Mouse (Mus musculus): ENCODE data around the gene Tjp2. TPM values are rescaled to one million over a fixed set of nuclear protein-coding genes. Genes with fewer than 3 reads are reported as not detected.

Tjp2 gene
- polyA plus RNA-seq, 1 experiment = 0.02 TPM

DNA sequence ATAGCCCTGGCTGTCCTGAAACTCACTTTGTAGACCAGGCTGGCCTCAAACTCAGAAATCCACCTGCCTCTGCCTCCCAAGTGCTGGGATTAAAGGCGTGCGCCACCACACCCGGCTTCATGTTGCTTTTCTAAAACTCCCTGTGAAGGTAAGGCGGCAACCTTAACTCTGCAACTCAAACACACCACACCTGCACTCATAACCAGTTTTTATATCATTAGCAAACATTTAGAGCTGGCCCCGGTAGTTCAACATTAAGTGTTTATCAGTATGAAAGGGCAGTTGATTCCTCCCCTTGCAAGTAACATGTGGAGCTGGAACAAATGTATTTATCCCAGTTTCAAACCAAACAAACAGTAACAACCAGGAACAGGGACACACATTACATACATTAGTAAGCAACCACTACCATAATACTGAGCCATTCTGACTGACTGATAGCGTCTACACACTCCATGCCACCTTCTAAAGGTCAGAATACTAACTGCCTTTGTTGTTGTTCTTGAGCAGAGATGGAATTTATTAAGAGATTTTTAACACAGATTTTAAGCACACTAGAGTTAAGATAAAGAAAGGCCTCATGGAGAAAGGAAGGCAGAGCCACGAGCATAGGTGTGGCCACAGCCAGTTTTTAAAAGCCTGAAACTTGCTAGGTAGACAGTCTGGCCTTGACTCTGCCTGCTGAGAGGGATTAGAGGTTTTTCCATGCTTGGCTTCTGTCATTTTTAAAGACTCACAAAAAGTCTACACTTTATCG lies 101.1 kb downstream of the Tjp2 start:
- no peak for TF ChIP-seq GATA1 (IDR thresholded peaks at IDR 0.05; ENCODE audit: low read length)

DNA sequence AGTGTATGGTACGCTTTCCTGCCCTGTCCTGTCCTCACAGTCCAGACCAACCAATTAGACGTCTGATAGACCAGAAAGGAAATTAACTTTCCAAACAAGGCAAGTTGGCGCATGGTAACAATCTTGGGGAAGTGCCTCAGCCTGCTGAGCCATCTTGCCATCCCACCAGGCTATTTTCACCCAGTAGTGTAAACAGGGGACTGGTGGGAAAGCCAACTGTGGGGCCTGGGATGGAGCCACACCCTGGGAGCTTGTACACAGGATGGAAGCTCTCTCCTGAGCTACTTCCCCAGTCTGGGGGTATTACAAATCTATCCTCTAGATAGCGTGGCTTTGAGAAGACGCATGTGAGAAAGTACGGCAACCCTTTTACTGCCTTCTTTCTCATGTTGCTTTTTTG lies 101.7 kb downstream of the Tjp2 start:
- no peak for TF ChIP-seq GATA1 (IDR thresholded peaks at IDR 0.05; ENCODE audit: low read length)

DNA sequence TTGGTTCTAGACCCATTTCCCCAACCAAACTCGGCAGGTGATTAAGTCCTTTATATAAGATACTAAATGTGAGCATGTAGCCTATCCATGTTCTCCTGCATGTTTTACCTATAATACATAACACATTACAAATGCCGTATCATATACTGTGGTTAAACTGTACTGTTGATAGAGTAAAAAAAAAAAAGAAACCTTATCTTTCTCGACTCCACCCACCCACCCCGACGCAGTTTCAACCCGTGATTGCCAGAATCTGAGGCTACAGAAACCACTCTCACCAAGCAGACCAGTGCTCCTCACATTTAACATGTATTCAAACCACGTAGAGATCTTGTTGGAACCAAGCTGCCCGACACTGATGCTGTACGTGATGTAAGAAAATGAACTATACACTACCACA lies 102.2 kb downstream of the Tjp2 start:
- TF ChIP-seq GATA1 (IDR thresholded peaks at IDR 0.05; ENCODE audit: low read length) = no peak

DNA sequence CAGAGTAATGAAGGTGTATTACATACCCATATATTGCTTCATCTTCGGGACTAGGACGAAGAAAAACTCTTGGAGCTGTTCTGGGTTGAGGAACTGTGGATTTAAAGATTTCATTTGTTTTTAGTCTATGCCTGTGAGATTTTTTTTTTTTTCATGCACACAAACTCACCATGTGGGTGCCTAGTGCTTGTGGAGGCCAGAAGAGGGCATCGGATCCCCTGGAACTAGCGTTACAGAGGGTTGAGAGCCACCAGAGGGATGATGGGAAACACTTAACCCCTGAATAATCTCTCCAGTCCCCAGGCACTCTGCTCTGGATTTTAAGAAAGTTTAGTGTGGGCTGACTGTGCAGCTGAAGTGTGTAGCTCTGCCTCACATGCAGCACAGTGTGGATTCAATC lies 104.0 kb downstream of the Tjp2 start:
- TF ChIP-seq GATA1 (IDR thresholded peaks at IDR 0.05; ENCODE audit: low read length) = no peak

DNA sequence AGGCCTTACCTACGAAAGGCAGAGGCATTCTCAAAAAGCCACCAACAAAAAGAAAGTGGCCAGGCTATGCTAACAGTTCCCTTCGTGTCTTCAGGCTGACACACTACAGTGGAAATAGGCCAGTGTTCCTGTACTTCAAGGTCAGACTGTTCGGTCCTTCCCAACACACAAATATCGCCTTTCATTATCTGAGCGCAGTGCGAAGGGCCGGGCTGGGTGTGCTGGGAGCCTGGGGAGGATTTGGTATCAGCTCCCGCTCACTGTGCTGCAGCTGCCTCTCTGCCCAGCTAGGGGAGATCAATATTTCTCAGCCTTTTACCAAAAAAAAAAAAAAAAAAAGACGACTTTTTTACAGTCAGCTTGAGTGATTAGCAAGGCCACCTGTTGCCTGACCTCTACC lies 106.1 kb downstream of the Tjp2 start:
- no peak for TF ChIP-seq GATA1 (IDR thresholded peaks at IDR 0.05; ENCODE audit: low read length)

DNA sequence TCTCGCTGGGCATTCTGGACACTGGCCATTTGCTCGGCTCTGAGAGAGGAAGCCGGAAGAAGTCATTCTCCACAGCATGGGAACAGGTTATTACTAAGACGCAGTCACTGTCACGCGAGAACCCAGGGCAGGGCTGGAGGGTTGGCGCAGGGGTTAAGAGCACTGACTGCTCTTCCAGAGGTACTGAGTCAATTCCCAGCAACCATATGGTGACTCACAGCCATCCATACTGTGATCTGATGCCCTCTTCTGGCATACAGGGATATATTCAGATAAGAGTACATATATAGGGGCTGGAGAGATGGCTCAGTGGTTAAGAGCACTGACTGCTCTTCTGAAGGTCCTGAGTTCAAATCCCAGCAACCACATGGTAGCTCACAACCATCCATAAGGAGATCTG lies 113.2 kb downstream of the Tjp2 start:
- no peak for TF ChIP-seq GATA1 (IDR thresholded peaks at IDR 0.05; ENCODE audit: low read length)

DNA sequence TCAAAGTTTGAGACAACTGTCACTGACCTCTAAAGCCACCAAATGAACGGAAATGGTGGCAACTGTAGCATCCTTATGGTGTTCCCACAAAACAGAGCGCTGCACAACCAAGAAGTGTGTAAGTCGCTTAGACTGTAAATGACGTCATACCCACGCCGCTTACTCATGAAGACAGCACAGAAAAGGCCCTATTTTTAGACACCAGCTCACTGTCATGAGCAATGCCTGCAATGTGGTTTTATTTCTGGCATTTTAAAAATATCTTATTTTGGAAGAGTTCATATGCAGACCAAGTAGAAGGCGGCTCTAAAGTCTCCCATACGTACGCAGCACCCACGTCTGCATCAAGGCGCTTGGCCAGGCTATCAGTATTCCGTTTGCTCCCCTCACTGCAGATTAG lies 117.1 kb downstream of the Tjp2 start:
- TF ChIP-seq GATA1 (IDR thresholded peaks at IDR 0.05; ENCODE audit: low read length) = no peak

DNA sequence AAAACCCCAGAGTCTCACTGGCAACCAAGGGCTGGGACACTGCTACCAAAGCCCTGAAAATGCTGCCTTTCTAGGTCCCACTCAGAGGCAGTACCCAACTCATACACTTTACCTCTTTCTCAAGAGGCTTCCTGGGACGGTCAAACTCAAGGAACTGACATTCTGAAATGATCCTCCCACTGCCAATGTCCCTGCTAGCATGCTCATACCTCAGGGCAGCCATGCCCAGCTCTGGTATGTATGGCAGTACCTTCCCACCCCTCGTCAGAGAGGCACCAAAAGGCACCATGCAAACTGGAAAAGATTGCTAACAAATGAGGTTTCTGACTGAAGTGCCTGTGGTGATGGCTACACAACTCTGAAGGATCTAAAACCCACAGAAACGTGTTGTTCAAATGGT lies 121.0 kb downstream of the Tjp2 start:
- no peak for TF ChIP-seq GATA1 (IDR thresholded peaks at IDR 0.05; ENCODE audit: low read length)

DNA sequence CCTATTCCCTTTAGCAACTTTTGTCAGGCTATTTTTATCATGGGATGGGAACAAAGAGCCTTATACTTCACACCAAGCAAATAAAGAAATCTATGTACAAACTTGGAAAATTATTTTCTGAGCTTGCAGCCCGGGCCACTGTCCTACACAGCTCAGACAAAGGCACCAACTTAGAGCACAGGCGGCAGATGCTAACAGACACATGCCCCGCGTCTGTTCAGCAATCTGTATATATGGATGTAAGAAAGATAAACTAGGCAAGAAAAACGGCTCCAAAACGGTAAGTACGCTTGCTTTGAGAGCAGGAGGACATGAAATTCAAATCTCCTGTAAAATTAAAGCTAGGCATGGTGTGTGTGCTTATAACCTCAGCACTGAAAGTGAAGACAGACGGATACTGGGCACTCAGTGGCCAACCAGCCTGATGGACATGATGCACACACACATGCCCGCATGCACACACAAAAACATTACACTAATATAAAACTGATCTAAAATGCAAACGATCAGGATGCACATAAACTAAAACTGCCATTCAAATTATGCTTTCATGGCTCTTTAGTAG lies 122.2 kb downstream of the Tjp2 start:
- no peak for TF ChIP-seq GATA1 (IDR thresholded peaks at IDR 0.05; ENCODE audit: low read length)

DNA sequence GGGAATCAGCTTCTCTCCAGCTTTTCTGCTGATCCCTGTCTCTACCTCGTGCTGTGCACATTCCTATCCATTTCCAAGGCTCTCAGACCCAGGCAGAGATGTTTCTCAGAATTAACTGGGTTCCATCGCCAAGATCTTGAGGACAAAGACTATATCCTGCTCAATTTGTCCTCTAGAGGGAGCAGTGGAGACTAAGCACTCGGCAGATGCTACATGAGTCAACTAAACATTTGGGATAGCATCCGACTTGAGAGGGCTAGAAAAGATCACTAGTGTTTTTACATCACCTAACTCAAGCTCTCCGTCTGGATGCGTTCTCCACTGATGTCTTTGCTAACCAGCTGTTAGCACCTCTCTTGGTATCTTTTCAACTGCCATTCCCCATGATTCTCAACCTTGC lies 123.6 kb downstream of the Tjp2 start:
- TF ChIP-seq GATA1 (IDR thresholded peaks at IDR 0.05; ENCODE audit: low read length) = no peak

DNA sequence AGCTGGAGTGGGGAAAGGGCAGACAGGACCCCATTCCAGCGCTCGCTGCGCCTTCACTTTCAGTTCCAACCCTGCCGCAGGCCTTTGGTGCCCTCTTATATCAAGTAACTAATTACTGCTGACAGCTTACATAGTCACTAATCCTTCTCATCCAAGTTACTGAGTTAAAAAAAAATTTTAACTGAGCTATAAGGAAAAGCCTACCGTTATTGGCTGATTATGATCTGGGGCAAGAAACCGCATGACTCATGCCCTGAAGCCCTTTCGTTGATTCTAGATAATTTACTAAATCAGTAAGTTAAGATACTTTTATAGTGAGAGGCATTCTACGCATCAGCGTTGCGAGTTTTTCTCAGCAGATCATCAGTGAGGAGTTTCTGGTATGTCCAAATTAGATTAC lies 126.1 kb downstream of the Tjp2 start:
- no peak for TF ChIP-seq GATA1 (IDR thresholded peaks at IDR 0.05; ENCODE audit: low read length)

DNA sequence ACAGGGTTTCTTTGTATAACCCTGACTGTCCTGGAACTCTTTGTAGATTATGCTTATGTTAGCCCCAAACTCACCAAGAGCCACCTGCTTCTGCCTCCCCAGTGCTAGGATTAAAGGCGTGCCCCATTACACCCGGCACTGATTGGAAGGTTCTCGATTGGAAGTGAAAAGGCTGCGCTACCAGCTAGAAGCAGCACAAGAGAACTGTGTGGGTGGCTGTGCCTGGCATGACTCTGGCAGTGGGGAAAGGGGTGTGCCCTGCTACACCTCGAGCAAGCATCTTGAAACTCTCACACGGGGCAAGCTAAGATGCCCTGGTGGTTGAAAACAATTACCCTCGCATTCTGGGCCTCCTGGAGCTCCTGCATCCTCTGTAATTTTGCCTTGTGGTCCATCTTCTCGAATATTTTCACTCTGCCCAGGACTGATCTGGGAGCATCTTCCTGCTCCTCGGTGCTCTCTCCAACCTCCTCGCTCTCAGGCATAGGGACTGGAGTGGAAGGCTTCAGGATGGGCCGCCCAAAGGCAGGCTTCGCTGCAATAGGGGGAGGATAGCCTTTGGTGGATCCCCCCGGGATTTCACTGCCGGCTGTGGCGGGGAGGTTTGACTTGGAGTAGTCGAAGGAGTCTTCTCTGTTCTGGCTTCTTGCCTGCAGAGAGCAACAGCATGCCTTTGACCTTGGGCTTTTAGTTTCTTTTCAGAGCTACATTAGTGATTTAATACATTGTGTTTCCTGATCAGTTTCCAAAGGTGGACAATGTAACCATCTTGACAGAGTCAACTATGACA lies 127.0 kb downstream of the Tjp2 start:
- no peak for TF ChIP-seq GATA1 (IDR thresholded peaks at IDR 0.05; ENCODE audit: low read length)

DNA sequence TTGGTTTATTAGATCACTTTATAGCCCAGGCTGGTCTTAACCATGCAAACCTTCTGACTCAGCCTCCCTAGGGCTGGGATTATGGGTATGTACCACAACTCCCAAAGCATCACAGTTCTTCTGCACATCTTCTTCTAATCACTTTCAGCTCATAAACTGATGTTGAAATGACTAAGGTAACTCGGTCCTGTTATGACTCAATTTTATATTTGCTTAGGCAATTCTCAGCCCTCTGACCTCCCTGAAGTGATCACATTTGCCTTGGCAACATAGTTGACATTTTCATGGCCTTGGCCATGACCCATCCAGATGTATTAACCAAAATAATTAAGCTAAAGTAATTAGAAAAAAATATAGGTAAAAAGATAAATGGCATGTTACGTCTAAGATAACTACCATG lies 134.5 kb downstream of the Tjp2 start:
- no peak for TF ChIP-seq GATA1 (IDR thresholded peaks at IDR 0.05; ENCODE audit: low read length)

DNA sequence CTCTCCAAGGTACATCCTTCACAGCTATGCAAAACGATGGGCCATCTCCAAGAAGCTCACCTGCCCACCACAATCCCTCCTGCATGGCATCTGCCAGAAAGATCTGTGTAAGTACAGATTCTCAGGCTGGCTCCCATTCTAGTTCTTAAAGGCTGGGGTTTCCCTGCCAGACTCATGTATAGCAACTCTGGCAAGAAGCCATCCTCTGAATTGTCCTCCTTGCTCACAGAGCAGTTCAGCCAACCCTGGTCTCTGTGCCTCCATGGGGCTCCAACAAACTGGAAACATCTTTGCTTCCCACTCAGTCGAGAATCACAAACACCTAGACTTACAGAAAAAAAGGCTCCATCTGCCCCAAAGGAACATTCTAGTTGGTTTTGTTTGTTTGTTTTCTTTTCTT lies 139.5 kb downstream of the Tjp2 start:
- no peak for TF ChIP-seq GATA1 (IDR thresholded peaks at IDR 0.05; ENCODE audit: low read length)

DNA sequence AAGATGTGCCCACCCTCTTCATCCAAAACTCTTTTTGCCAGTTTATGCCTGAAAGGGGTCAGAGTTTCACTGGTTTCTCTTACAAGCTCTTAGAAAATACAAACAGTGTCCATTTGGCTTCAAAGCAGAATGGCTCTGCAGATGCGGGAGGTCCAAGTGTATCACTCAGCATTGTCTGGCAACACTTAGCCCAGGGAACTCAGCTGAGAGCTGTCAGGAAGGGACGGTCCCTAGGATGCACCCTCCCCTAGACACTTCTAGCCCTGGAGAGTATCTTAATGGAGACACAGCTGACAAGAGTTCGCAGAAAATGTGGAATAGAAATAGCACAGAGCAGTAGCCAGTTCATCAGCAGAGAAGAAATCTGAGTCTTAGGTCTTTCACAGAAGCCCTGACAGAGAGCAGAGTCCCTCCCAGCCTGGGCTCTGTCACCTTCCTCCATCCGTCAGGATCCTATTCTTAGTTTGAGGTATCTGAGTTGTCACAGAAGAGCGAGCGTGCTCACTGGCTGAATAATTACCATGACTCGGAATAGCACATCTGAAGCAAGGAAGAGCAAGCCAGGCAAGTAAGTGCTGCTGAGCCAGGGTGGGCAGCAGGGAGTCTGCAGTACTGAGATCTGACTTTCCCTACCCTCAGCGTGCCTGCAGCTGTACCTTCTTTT lies 144.3 kb downstream of the Tjp2 start:
- TF ChIP-seq GATA1 (IDR thresholded peaks at IDR 0.05; ENCODE audit: low read length) = no peak

DNA sequence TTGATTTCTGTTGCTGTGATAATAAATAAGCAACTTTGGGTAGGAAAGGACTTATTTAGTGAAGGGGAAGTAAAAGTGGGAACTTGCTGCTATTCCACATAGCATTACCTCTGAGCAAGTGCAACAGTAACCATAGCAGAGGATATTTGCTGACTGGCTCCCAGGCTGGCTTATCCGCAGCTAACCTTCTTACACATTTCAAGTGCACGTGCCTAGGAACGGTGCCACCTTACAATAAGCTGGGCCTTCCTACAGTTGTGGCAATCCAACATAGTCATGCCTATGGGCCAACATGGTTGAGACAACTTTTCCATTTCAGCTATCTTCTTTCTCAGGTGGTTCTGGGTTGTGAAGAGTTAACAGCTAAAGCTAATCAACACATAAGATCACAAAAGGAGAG lies 147.2 kb downstream of the Tjp2 start:
- no peak for TF ChIP-seq GATA1 (IDR thresholded peaks at IDR 0.05; ENCODE audit: low read length)

All from G1E-ER4 (cell line).